ENCODE assay signal across 29 mouse cellular contexts in genomic region chr3:34593279-34593678, GRCm38 (mm10). TPM values are rescaled to one million over a fixed set of nuclear protein-coding genes. Genes with fewer than 3 reads are reported as not detected.
"Had no signal": no experiment of that assay in that cellular context is flagged by ENCODE, and none has a peak within 500 bp of the region (broad histone marks: within the 10 kb centered on the region; RNA-seq: fewer than 3 reads in every experiment).

No protein-coding gene starts in this region.

- H3K27me3 ChIP-seq: heart, embryonic 12.5 days; hindbrain, embryonic 12.5 days; intestine, embryonic 15.5 days; liver, embryonic 12.5 days had no signal

- H3K4me3 ChIP-seq: gastrocnemius, adult 2 months; heart, embryonic 10.5 days; heart, embryonic 12.5 days; hindbrain, embryonic 10.5 days; hindbrain, embryonic 12.5 days; intestine, embryonic 15.5 days; layer of hippocampus, adult 2 months; left cerebral cortex, adult 2 months; limb, embryonic 10.5 days; limb, embryonic 12.5 days; liver, embryonic 12.5 days had no signal

- H3K36me3 ChIP-seq: heart, embryonic 10.5 days; heart, embryonic 12.5 days; hindbrain, embryonic 10.5 days; hindbrain, embryonic 12.5 days; intestine, embryonic 15.5 days; limb, embryonic 10.5 days; limb, embryonic 12.5 days; liver, embryonic 12.5 days had no signal

- H3K27ac ChIP-seq: gastrocnemius, adult 2 months; heart, embryonic 10.5 days; hindbrain, embryonic 10.5 days; hindbrain, embryonic 12.5 days; hindbrain, embryonic 14.5 days; intestine, embryonic 15.5 days; layer of hippocampus, adult 2 months; left cerebral cortex, adult 2 months; limb, embryonic 10.5 days; limb, embryonic 12.5 days; liver, embryonic 12.5 days; liver, embryonic 14.5 days had no signal

- ATAC-seq: hindbrain, embryonic 16.5 days; inflammation-experienced regulatory T-cells, adult 6 months; intestine, embryonic 15.5 days; intestine, postnatal 0 days; liver, embryonic 12.5 days had no signal

- H3K4me2 ChIP-seq: heart, embryonic 12.5 days; hindbrain, embryonic 12.5 days; hindbrain, embryonic 14.5 days; intestine, embryonic 15.5 days; limb, embryonic 12.5 days; liver, embryonic 12.5 days had no signal

- H3K4me1 ChIP-seq: heart, embryonic 10.5 days; heart, embryonic 12.5 days; intestine, embryonic 15.5 days; limb, embryonic 10.5 days; liver, embryonic 12.5 days had no signal

- H3K9me3 ChIP-seq: heart, embryonic 10.5 days; heart, embryonic 12.5 days; hindbrain, embryonic 10.5 days; hindbrain, embryonic 12.5 days; intestine, embryonic 15.5 days; limb, embryonic 10.5 days; limb, embryonic 12.5 days; liver, embryonic 12.5 days had no signal

- DNase-seq: gastrocnemius, adult 2 months; gastrocnemius, postnatal 10 days; gastrocnemius, postnatal 25 days; heart, adult 18-20 months; heart, postnatal 10 days; heart, postnatal 4 days; kidney, adult 18-20 months; kidney, adult 8-10 months; kidney, postnatal 10 days; kidney, postnatal 25 days; kidney, postnatal 4 days had no signal

- H3K9ac ChIP-seq: heart, embryonic 12.5 days; hindbrain, embryonic 12.5 days; hindbrain, embryonic 14.5 days; intestine, embryonic 15.5 days; limb, embryonic 12.5 days; liver, embryonic 12.5 days; liver, embryonic 14.5 days had no signal

RNA-seq across cellular contexts. Expression of gene Sox2, which starts 56.9 kb away (rescaled TPM):
- polyA plus RNA-seq: inflammation-experienced regulatory T-cells, adult 6 months; kidney, embryonic 14.5 days; kidney, embryonic 16.5 days; liver, adult 2 months; liver, embryonic 12.5 days had no signal
